In genomic region chr5:55612961-55613360, GRCm38 (mm10) we compare ENCODE assay signal across 19 mouse cellular contexts.
A peak's percentile ranks its signal among the peaks of the same experiment; 100 is the strongest.
DNase-seq lines count a peak whose midpoint lies in the region; TF ChIP-seq lines count a peak whose summit lies in the region.
"Had no signal": no experiment of that assay in that cellular context is flagged by ENCODE, and none has a peak within 500 bp of the region (broad histone marks: within the 10 kb centered on the region; RNA-seq: fewer than 3 reads in every experiment).

No protein-coding gene starts in this region.

- DNase-seq in frontal cortex, adult 2 months (ENCODE audit: extremely low spot score in 1 of 2, low spot score in 1 of 2) = peak; percentile 4 to 25
- DNase-seq in frontal cortex, postnatal 25 days (ENCODE audit: low spot score in 2 of 2) = no peak
- DNase-seq in layer of hippocampus, adult 2 months (ENCODE audit: low spot score in 2 of 2) = peak; percentile 5 to 18
- DNase-seq in layer of hippocampus, adult 8-10 months (ENCODE audit: low spot score in 2 of 2) = no peak
- peak; percentile 1 for DNase-seq in brain, embryonic 14.5 days (ENCODE audit: low read depth)
- DNase-seq in telencephalon, adult 2 months (ENCODE audit: low read depth, low spot score) = peak; percentile 26
- no peak for DNase-seq in heart, adult 8-10 months (ENCODE audit: low spot score)
- DNase-seq: adrenal gland, adult 2 months; adrenal gland, postnatal 25 days; cerebellum, adult 18-20 months; cerebellum, adult 9-11 months; cerebellum, postnatal 36 days; gastrocnemius, postnatal 10 days; heart, adult 18-20 months; heart, postnatal 14 days had no signal

- no peak overlapping the region for H3K4me3 ChIP-seq in layer of hippocampus, adult 2 months
- H3K4me3 ChIP-seq: embryonic facial prominence, embryonic 13.5 days; forebrain, embryonic 13.5 days; heart, embryonic 15.5 days; hindbrain, embryonic 15.5 days had no signal

- no peak for TF ChIP-seq POLR2A in brain, embryonic 14.5 days (IDR thresholded peaks at IDR 0.05; ENCODE audit: borderline replicate concordance, extremely low read depth, insufficient read depth, insufficient read length, poor library complexity, severe bottlenecking)

- H3K27ac ChIP-seq in layer of hippocampus, adult 2 months = no peak overlapping the region
- H3K27ac ChIP-seq: embryonic facial prominence, embryonic 13.5 days; forebrain, embryonic 13.5 days; heart, embryonic 15.5 days; hindbrain, embryonic 15.5 days had no signal

- TF ChIP-seq CTCF in layer of hippocampus, adult 2 months (conservative IDR thresholded peaks at IDR 0.05) = no peak
- no peak for TF ChIP-seq CTCF in brain, embryonic 14.5 days (IDR thresholded peaks at IDR 0.05; ENCODE audit: borderline replicate concordance, extremely low read depth, insufficient read depth, insufficient read length)

Comparison
In these comparisons a context has a peak if more than half of its experiments do, and no peak if none do; other contexts are left out.
1. DNase-seq: peak in frontal cortex, adult 2 months (2 of 2), layer of hippocampus, adult 2 months (2 of 2), brain, embryonic 14.5 days (single experiment) and telencephalon, adult 2 months (single experiment); none in frontal cortex, postnatal 25 days (0 of 2), layer of hippocampus, adult 8-10 months (0 of 2) and heart, adult 8-10 months (single experiment).